Mouse (Mus musculus) induced T-regulatory cell, adult 2 months (primary cell): ENCODE data around the gene Gpr61.
A peak's percentile ranks its signal among the peaks of the same experiment; 100 is the strongest.

Source experiments
- DNase-seq: peaks from one replicate; pipeline ENCODE4 v3.0.0-alpha.2; 2012; ENCODE audit warnings: low read depth

The Gpr61 gene

GRCm38 (mm10) chr3:108129804-108130203 lies 24.9 kb downstream of the Gpr61 start:
- DNase-seq = no peak

DNA sequence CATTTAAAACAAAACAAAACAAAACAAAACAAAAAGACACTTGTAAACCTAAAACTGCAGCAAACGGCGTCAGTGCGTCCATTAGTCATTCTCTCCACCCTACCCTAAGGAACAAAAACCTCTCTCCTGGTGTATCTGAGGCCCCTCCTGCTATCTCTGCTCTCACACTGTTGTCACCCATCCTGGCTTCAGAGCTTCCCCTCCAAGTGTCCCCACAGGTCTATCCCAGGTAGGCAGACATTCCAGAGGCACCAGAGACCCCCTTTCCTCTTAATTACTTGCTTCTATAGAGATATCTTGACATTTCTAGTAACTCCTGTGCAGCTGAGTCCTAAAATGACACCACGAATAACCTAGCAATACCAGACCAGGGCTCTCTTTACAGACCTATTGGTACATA lies 25.3 kb downstream of the Gpr61 start:
- no peak for DNase-seq

GRCm38 (mm10) chr3:108128520-108128919 lies 26.2 kb downstream of the Gpr61 start:
- DNase-seq = no peak

GRCm38 (mm10) chr3:108126327-108126726 lies 28.4 kb downstream of the Gpr61 start:
- no peak for DNase-seq

GRCm38 (mm10) chr3:108124131-108124530 lies 30.6 kb downstream of the Gpr61 start:
- DNase-seq = peak; percentile 58

GRCm38 (mm10) chr3:108123242-108123641 lies 31.4 kb downstream of the Gpr61 start:
- DNase-seq = no peak

DNA sequence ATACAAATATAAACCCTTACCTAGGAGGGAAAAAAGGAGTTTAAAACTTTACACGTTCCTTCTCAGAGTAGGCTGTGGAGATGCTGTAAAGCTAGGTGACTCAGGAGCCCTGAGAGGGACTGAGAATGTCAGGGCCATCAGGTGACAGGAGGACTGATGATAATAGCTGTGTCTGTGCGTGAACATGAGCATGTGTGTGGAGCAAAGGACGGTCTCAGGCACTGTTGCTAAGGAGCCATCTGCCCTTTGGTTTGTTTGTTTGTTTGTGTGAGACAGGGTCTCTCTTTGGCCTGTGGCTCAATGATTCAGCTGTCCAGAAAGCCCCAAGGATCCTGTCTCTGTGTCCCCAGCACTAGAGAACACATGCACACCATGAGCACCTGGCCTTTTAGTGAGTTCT lies 33.6 kb downstream of the Gpr61 start:
- DNase-seq = no peak

DNA sequence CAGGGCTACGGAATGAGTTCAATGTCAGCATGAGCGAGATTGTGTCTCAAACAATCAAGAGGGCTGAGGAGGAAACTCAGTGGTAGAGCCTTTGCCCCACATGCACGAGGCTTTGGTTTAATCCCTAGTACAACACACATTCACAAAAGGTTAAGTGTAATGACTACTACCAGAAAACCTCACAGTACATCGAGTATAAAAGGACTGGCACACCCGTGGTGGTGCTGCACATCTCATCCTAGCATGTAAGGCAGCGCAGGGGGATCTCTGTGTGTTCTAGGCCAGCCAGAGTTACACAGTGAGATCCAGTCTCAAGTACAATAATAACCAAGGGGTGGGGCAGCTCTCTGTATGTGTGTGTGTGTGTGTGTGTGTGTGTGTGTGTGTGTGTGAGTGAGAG lies 37.2 kb downstream of the Gpr61 start:
- no peak for DNase-seq

- DNase-seq = no peak
These were observed 40.9 kb downstream of the Gpr61 start for GRCm38 (mm10) chr3:108113591-108114289.

GRCm38 (mm10) chr3:108112666-108113065 lies 42.0 kb downstream of the Gpr61 start:
- DNase-seq = no peak

DNA sequence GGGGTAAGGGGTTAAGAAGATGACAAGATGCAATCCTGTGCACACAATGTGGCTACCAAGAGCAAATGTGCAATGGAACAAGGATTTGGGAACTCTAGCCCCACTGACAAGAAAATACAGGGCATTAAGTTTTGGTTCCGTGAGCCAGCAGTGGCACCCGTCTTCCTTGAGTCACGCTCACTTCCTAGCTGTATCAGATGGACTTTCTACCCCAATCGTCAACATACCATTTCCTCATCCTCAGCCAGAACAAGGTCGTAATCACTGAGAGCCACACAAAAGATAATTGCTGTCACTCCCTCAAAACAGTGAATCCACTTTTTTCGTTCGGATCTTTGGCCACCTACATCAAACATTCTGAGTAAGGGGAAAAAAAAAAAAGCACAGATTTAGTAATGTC lies 42.4 kb downstream of the Gpr61 start:
- no peak for DNase-seq

GRCm38 (mm10) chr3:108111320-108111719 lies 43.4 kb downstream of the Gpr61 start:
- no peak for DNase-seq

- no peak for DNase-seq
These were observed 49.4 kb downstream of the Gpr61 start for GRCm38 (mm10) chr3:108105281-108105680.

GRCm38 (mm10) chr3:108102075-108102474 lies 52.6 kb downstream of the Gpr61 start:
- DNase-seq = no peak

DNA sequence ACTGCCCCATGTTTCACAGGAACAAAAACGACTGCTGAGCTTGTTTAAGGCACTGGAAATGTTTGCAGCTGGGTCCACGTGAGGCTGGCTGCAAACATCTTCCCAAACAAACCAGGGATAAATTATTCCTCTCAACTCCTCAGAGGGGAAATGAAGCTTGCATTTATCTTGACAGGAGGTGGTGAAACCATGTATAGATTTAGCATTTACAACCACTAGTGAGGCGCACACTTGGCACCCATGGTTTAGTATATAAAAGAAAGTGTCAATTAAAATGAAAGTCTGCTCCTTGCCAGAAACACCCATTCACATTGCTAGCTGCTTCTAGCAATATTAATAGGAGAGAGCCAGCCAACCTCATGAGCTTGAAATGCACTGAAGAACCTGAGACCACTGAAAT lies 53.1 kb downstream of the Gpr61 start:
- no peak for DNase-seq
